Mouse (Mus musculus) MEL (cell line): Measurements from ENCODE around the gene Gm21988. TPM values are rescaled to one million over a fixed set of nuclear protein-coding genes. Genes with fewer than 3 reads are reported as not detected.

Experiments
- DNase-seq: peaks from one replicate; pipeline ENCODE4 v3.0.0; 2011; ENCODE audit warnings: low read depth, low spot score
- H3K27ac ChIP-seq: 2 replicates; pipeline ENCODE4 v1.5.1; 2012; ENCODE audit warnings: low read depth, mild to moderate bottlenecking, control low read depth, low read length, moderate library complexity; ENCODE audit not compliant: control insufficient read depth
- H3K27me3 ChIP-seq, 2 experiments: fragments of 150-350 bp in 1 of 2; sonication (generic) in 1 of 2; 2 replicates each; pipeline ENCODE4 v1.6.1; 2012; ENCODE audit warnings: low read length in 2 of 2, mild to moderate bottlenecking in 2 of 2, improper control_type of control experiment in 1 of 2, moderate library complexity in 1 of 2; ENCODE audit not compliant: insufficient read depth in 2 of 2, control insufficient read depth in 1 of 2
- H3K36me3 ChIP-seq, 2 experiments: 2 replicates each; pipeline ENCODE4 v1.6.1; 2012 to 2014; ENCODE audit warnings: low read length in 2 of 2, improper control_type of control experiment in 1 of 2, inconsistent platforms in 1 of 2, mild to moderate bottlenecking in 1 of 2; ENCODE audit not compliant: insufficient read depth in 2 of 2, control insufficient read depth in 1 of 2
- H3K4me1 ChIP-seq, 2 experiments: fragments of 150-350 bp in 1 of 2; sonication (generic) in 1 of 2; 2 replicates each; pipeline ENCODE4 v1.6.1; 2012; ENCODE audit warnings: low read length in 2 of 2, improper control_type of control experiment in 1 of 2, mild to moderate bottlenecking in 1 of 2; ENCODE audit not compliant: insufficient read depth in 2 of 2, control insufficient read depth in 1 of 2
- H3K4me3 ChIP-seq, 2 experiments: fragments of 150-350 bp in 1 of 2; sonication (generic) in 1 of 2; 2 replicates each; pipeline ENCODE4 v1.5.1; 2012; ENCODE audit warnings: low read depth in 2 of 2, low read length in 2 of 2, mild to moderate bottlenecking in 2 of 2, moderate library complexity in 2 of 2, control low read depth in 1 of 2, improper control_type of control experiment in 1 of 2; ENCODE audit not compliant: control insufficient read depth in 1 of 2, insufficient read depth in 1 of 2
- H3K79me2 ChIP-seq: 2 replicates; pipeline ENCODE4 v1.6.1; 2012; ENCODE audit warnings: mild to moderate bottlenecking, low read length, moderate library complexity; ENCODE audit not compliant: control insufficient read depth, poor library complexity, insufficient read depth
- H3K9ac ChIP-seq: 2 replicates; pipeline ENCODE4 v1.6.1; 2012; ENCODE audit warnings: low read depth, mild to moderate bottlenecking, control low read depth, low read length, moderate library complexity; ENCODE audit not compliant: control insufficient read depth, poor library complexity, severe bottlenecking
- H3K9me3 ChIP-seq: fragments of 150-350 bp; sonication (generic); replicated peaks from 2 replicates; pipeline ENCODE4 v1.6.1; 2012; ENCODE audit warnings: mild to moderate bottlenecking, low read length, improper control_type of control experiment, moderate library complexity; ENCODE audit not compliant: insufficient read depth
- BHLHE40 ChIP-seq: IDR thresholded peaks from 2 replicates; pipeline ENCODE4 v1.6.1; 2012; ENCODE audit warnings: low read depth, mild to moderate bottlenecking, inconsistent platforms, low read length, improper control_type of control experiment, borderline replicate concordance
- CHD1 ChIP-seq: IDR thresholded peaks from 2 replicates; pipeline ENCODE4 v1.6.1; 2012; ENCODE audit warnings: low read depth, mild to moderate bottlenecking, inconsistent platforms, low read length, improper control_type of control experiment
- CHD2 ChIP-seq: IDR thresholded peaks from 2 replicates; pipeline ENCODE4 v1.6.1; 2011; ENCODE audit warnings: low read length, improper control_type of control experiment
- CTCF ChIP-seq, 3 experiments: IDR thresholded peaks in 2 of 3; conservative IDR thresholded peaks in 1 of 3; 2 replicates each; pipeline ENCODE4 v1.5.1; 2011 to 2012; ENCODE audit warnings: low read length in 3 of 3, low read depth in 2 of 3, mild to moderate bottlenecking in 2 of 3, improper control_type of control experiment in 1 of 3, inconsistent platforms in 1 of 3, mixed read lengths in 1 of 3, moderate library complexity in 1 of 3; ENCODE audit not compliant: control insufficient read depth in 1 of 3, insufficient read depth in 1 of 3, poor library complexity in 1 of 3, severe bottlenecking in 1 of 3
- E2F4 ChIP-seq: IDR thresholded peaks from 2 replicates; pipeline ENCODE4 v1.6.1; 2011; ENCODE audit warnings: low read depth, low read length, improper control_type of control experiment, borderline replicate concordance
- ELF1 ChIP-seq: IDR thresholded peaks from 2 replicates; pipeline ENCODE4 v1.6.1; 2014; ENCODE audit warnings: low read depth, mild to moderate bottlenecking, inconsistent platforms, low read length, improper control_type of control experiment, moderate library complexity
- EP300 ChIP-seq, 2 experiments: IDR thresholded peaks; 2 replicates each; pipeline ENCODE4 v1.6.1; 2011; ENCODE audit warnings: improper control_type of control experiment in 2 of 2, low read length in 2 of 2, low read depth in 1 of 2, mild to moderate bottlenecking in 1 of 2
- ETS1 ChIP-seq: IDR thresholded peaks from 2 replicates; pipeline ENCODE4 v1.6.1; 2012; ENCODE audit warnings: low read depth, mild to moderate bottlenecking, inconsistent platforms, low read length, improper control_type of control experiment, moderate library complexity
- GABPA ChIP-seq: IDR thresholded peaks from 2 replicates; pipeline ENCODE4 v1.6.1; 2012; ENCODE audit warnings: low read depth, mild to moderate bottlenecking, inconsistent platforms, low read length, improper control_type of control experiment, moderate library complexity
- GATA1 ChIP-seq: IDR thresholded peaks from 2 replicates; pipeline ENCODE4 v1.6.1; 2011; ENCODE audit warnings: low read depth, low read length, improper control_type of control experiment
- HCFC1 ChIP-seq: IDR thresholded peaks from 2 replicates; pipeline ENCODE4 v1.6.1; 2012; ENCODE audit warnings: low read depth, mild to moderate bottlenecking, inconsistent platforms, low read length, improper control_type of control experiment, moderate library complexity
- JUND ChIP-seq: IDR thresholded peaks from 2 replicates; pipeline ENCODE4 v1.6.1; 2011; ENCODE audit warnings: low read depth, mild to moderate bottlenecking, improper control_type of control experiment, low read length
- MAFK ChIP-seq: IDR thresholded peaks from 2 replicates; pipeline ENCODE4 v1.6.1; 2011; ENCODE audit warnings: low read depth, mild to moderate bottlenecking, low read length, improper control_type of control experiment, borderline replicate concordance
- MAX ChIP-seq: IDR thresholded peaks from 2 replicates; pipeline ENCODE4 v1.6.1; 2011; ENCODE audit warnings: low read length, improper control_type of control experiment
- MEF2A ChIP-seq: IDR thresholded peaks from 2 replicates; pipeline ENCODE4 v1.6.1; 2014; ENCODE audit warnings: low read depth, mild to moderate bottlenecking, inconsistent platforms, low read length, improper control_type of control experiment; ENCODE audit not compliant: poor library complexity, insufficient replicate concordance, severe bottlenecking; ENCODE audit errors: extremely low read depth
- MYC ChIP-seq: IDR thresholded peaks from 2 replicates; pipeline ENCODE4 v1.6.1; 2011; ENCODE audit warnings: low read depth, mild to moderate bottlenecking, low read length, improper control_type of control experiment, moderate library complexity
- NELFE ChIP-seq: IDR thresholded peaks from 2 replicates; pipeline ENCODE4 v1.6.1; 2011; ENCODE audit warnings: low read depth, low read length, improper control_type of control experiment
- POLR2A ChIP-seq, 2 experiments: IDR thresholded peaks; 2 replicates each; pipeline ENCODE4 v1.6.1; 2011 to 2012; ENCODE audit warnings: low read length in 2 of 2, mild to moderate bottlenecking in 2 of 2, control low read depth in 1 of 2, improper control_type of control experiment in 1 of 2, low read depth in 1 of 2, moderate library complexity in 1 of 2; ENCODE audit not compliant: control insufficient read depth in 1 of 2, insufficient read depth in 1 of 2, poor library complexity in 1 of 2
- POLR2AphosphoS2 ChIP-seq: IDR thresholded peaks from 2 replicates; pipeline ENCODE4 v1.6.1; 2011; ENCODE audit warnings: low read length, improper control_type of control experiment
- POLR2AphosphoS5 ChIP-seq: IDR thresholded peaks from 2 replicates; pipeline ENCODE4 v1.6.1; 2012; ENCODE audit warnings: low read depth, borderline replicate concordance, mild to moderate bottlenecking, inconsistent platforms, low read length, moderate library complexity, mixed read lengths
- SIN3A ChIP-seq: IDR thresholded peaks from 2 replicates; pipeline ENCODE4 v1.6.1; 2012; ENCODE audit warnings: low read length, improper control_type of control experiment, inconsistent platforms
- SMC3 ChIP-seq: IDR thresholded peaks from 2 replicates; pipeline ENCODE4 v1.6.1; 2011; ENCODE audit warnings: low read depth, low read length, improper control_type of control experiment
- TAL1 ChIP-seq: IDR thresholded peaks from 2 replicates; pipeline ENCODE4 v1.6.1; 2012; ENCODE audit warnings: mild to moderate bottlenecking, inconsistent platforms, low read length, moderate library complexity, mixed read lengths
- TBP ChIP-seq: IDR thresholded peaks from 2 replicates; pipeline ENCODE4 v1.8.0; 2011; ENCODE audit warnings: low read depth, low read length, improper control_type of control experiment
- TCF12 ChIP-seq: IDR thresholded peaks from 2 replicates; pipeline ENCODE4 v1.6.1; 2014; ENCODE audit warnings: low read depth, mild to moderate bottlenecking, inconsistent platforms, low read length, improper control_type of control experiment, moderate library complexity
- USF1 ChIP-seq: IDR thresholded peaks from 2 replicates; pipeline ENCODE4 v1.6.1; 2014; ENCODE audit warnings: low read depth, mild to moderate bottlenecking, inconsistent platforms, low read length, improper control_type of control experiment, moderate library complexity
- USF2 ChIP-seq, 2 experiments: IDR thresholded peaks; 2 replicates each; pipeline ENCODE4 v1.6.1; 2011 to 2012; ENCODE audit warnings: improper control_type of control experiment in 2 of 2, low read length in 2 of 2, borderline replicate concordance in 1 of 2, inconsistent platforms in 1 of 2, low read depth in 1 of 2, mild to moderate bottlenecking in 1 of 2; ENCODE audit not compliant: insufficient read depth in 1 of 2
- ZC3H11A ChIP-seq: IDR thresholded peaks from 2 replicates; pipeline ENCODE4 v1.6.1; 2012; ENCODE audit warnings: low read depth, mild to moderate bottlenecking, inconsistent platforms, low read length, improper control_type of control experiment
- ZKSCAN1 ChIP-seq: IDR thresholded peaks from 2 replicates; pipeline ENCODE4 v1.6.1; 2012; ENCODE audit warnings: low read depth, mild to moderate bottlenecking, inconsistent platforms, low read length, improper control_type of control experiment, moderate library complexity
- ZMIZ1 ChIP-seq: IDR thresholded peaks from 2 replicates; pipeline ENCODE4 v1.6.1; 2012; ENCODE audit warnings: low read depth, mild to moderate bottlenecking, inconsistent platforms, low read length, improper control_type of control experiment, moderate library complexity
- ZNF384 ChIP-seq: IDR thresholded peaks from 2 replicates; pipeline ENCODE4 v1.6.1; 2012; ENCODE audit warnings: low read depth, mild to moderate bottlenecking, inconsistent platforms, low read length, improper control_type of control experiment
- polyA plus RNA-seq, 2 experiments: library from polyadenylated mRNA; stranded (reverse) in 1 of 2; unstranded in 1 of 2; fragments of >175 nt in 1 of 2; fragments of >200 nt in 1 of 2; gene quantifications; 2 replicates each; pipeline versions ENCODE4 v1.2.1 to v1.2.4; 2012; ENCODE audit warnings: low replicate concordance in 2 of 2, low read depth in 1 of 2; ENCODE audit not compliant: insufficient read length in 2 of 2, insufficient read depth in 1 of 2, missing spikeins in 1 of 2
- total RNA-seq: library from RNA; depleted of rRNA; stranded (reverse); fragments of 300-350 nt; gene quantifications from 2 replicates; pipeline ENCODE4 v1.2.3, GENCODE M21; 2012

The Gm21988 gene
- total and polyA plus RNA-seq, 3 experiments, result 3.7 to 4.1 TPM; not detected in 1

GRCm38 (mm10) chr11:70212896-70213295 is 26.7 kb downstream of the Gm21988 start (continued):
- TF ChIP-seq ETS1, result no peak
- no peak for TF ChIP-seq POLR2A (IDR thresholded peaks at IDR 0.05; ENCODE audit: control insufficient read depth in 1 of 2, insufficient read depth in 1 of 2, low read depth in 1 of 2, low read length in 2 of 2, poor library complexity in 1 of 2)
- TF ChIP-seq MEF2A, result no peak
- peak; percentile 88 for TF ChIP-seq ZC3H11A
- TF ChIP-seq HCFC1, result 0 out of 2 replicates have a peak, but pooled peaks have one; percentile 43
- no peak for TF ChIP-seq TCF12
- no peak for TF ChIP-seq NELFE
- TF ChIP-seq GATA1, result no peak
- peak; percentile 95 for TF ChIP-seq SMC3
- TF ChIP-seq TAL1, result no peak
- no peak for TF ChIP-seq USF2 (IDR thresholded peaks at IDR 0.05; ENCODE audit: borderline replicate concordance in 1 of 2, insufficient read depth in 1 of 2, low read depth in 1 of 2, low read length in 2 of 2)
- peak; percentile 67 for TF ChIP-seq SIN3A
- TF ChIP-seq EP300 (IDR thresholded peaks at IDR 0.05; ENCODE audit: low read depth in 1 of 2, low read length in 2 of 2), result no peak
- no peak for TF ChIP-seq ZMIZ1
- peak; percentile 44 to 96 (median 65) for TF ChIP-seq CTCF (IDR thresholded peaks at IDR 0.05 in 2 of 3, conservative IDR thresholded peaks at IDR 0.05 in 1 of 3; ENCODE audit: control insufficient read depth in 1 of 3, insufficient read depth in 1 of 3, low read depth in 2 of 3, low read length in 3 of 3, poor library complexity in 1 of 3, severe bottlenecking in 1 of 3)
- no peak for TF ChIP-seq TBP
- no peak; the same call in 1 of the 2 replicates for TF ChIP-seq POLR2AphosphoS2
- no peak for TF ChIP-seq GABPA
- no peak for TF ChIP-seq CHD2

GRCm38 (mm10) chr11:70212423-70212822 is 27.2 kb downstream of the Gm21988 start, which contains the start of gene Slc16a11:
TSS of gene Slc16a11 (plus strand) at chr11:70212752.
- Histone ChIP-seq H3K36me3 (no peaks in the 10 kb centered on the region), H3K79me2 (no peaks in the 10 kb centered on the region), H3K9ac (peak within 1 kb of the TSS; percentile 30), H3K27me3 (no peaks in the 10 kb centered on the region; a peak in 1 of 4 replicates), H3K9me3 (no peaks in the 10 kb centered on the region), H3K27ac (no peak within 1 kb of the TSS), H3K4me1 (peaks cover 0 to 5% of the 10 kb centered on the region in 2 experiments; a peak in 1 of 4 replicates), H3K4me3 (no peak within 1 kb of the TSS)
- no peak for DNase-seq
- no peak for TF ChIP-seq SIN3A
- no peak for TF ChIP-seq ELF1
- TF ChIP-seq POLR2AphosphoS5, result no peak
- TF ChIP-seq MAX, result no peak
- no peak for TF ChIP-seq USF1
- no peak for TF ChIP-seq TBP
- TF ChIP-seq E2F4, result no peak
- TF ChIP-seq HCFC1, result no peak
- TF ChIP-seq CHD1, result no peak
- no peak for TF ChIP-seq SMC3
- TF ChIP-seq BHLHE40, result no peak
- no peak for TF ChIP-seq POLR2A (IDR thresholded peaks at IDR 0.05; ENCODE audit: control insufficient read depth in 1 of 2, insufficient read depth in 1 of 2, low read depth in 1 of 2, low read length in 2 of 2, poor library complexity in 1 of 2)
- no peak for TF ChIP-seq JUND
- no peak for TF ChIP-seq MAFK
- TF ChIP-seq USF2 (IDR thresholded peaks at IDR 0.05; ENCODE audit: borderline replicate concordance in 1 of 2, insufficient read depth in 1 of 2, low read depth in 1 of 2, low read length in 2 of 2), result no peak
- no peak for TF ChIP-seq ZKSCAN1
- TF ChIP-seq ZNF384, result no peak
- TF ChIP-seq MYC, result no peak
